Mouse (Mus musculus) heart, embryonic 11.5 days (tissue): Measurements from ENCODE around the gene Ccdc90b. TPM values are rescaled to one million over a fixed set of nuclear protein-coding genes. Genes with fewer than 3 reads are reported as not detected.

Source experiments
- ATAC-seq: fragments of 200-750 bp; cut with Nextera tagmentation; replicated peaks from 2 replicates; pipeline ENCODE4 v1.8.0; 2017; ENCODE audit warnings: moderate library complexity; ENCODE audit not compliant: insufficient number of reproducible peaks, low FRiP score, low TSS enrichment
- H3K27ac ChIP-seq: fragments of 300-500 bp; sonication (generic); 2 replicates; pipeline ENCODE4 v1.5.1; 2014; ENCODE audit warnings: mild to moderate bottlenecking, low read depth, low read length
- H3K27me3 ChIP-seq: fragments of 300-500 bp; sonication (generic); 2 replicates; pipeline ENCODE4 v1.6.1; 2014; ENCODE audit warnings: mild to moderate bottlenecking, low read length, mixed read lengths; ENCODE audit not compliant: control insufficient read depth, insufficient read depth
- H3K36me3 ChIP-seq: fragments of 300-500 bp; sonication (generic); 2 replicates; pipeline ENCODE4 v1.6.1; 2014; ENCODE audit warnings: mild to moderate bottlenecking, low read length, moderate library complexity, mixed read lengths; ENCODE audit not compliant: control insufficient read depth, insufficient read depth
- H3K4me1 ChIP-seq: fragments of 300-500 bp; sonication (generic); 2 replicates; pipeline ENCODE4 v1.6.1; 2014; ENCODE audit warnings: low read length; ENCODE audit not compliant: control insufficient read depth, insufficient read depth
- H3K4me2 ChIP-seq: fragments of 300-500 bp; sonication (generic); 2 replicates; pipeline ENCODE4 v1.6.1; 2014; ENCODE audit warnings: mild to moderate bottlenecking, moderate library complexity
- H3K4me3 ChIP-seq: fragments of 300-500 bp; sonication (generic); 2 replicates; pipeline ENCODE4 v1.5.1; 2014; ENCODE audit warnings: low read depth, low read length
- H3K9ac ChIP-seq: fragments of 300-500 bp; sonication (generic); 2 replicates; pipeline ENCODE4 v1.6.1; 2014; ENCODE audit warnings: mild to moderate bottlenecking, low read depth, low read length, moderate library complexity
- H3K9me3 ChIP-seq: fragments of 300-500 bp; sonication (generic); replicated peaks from 2 replicates; pipeline ENCODE4 v1.6.1; 2016; ENCODE audit warnings: low read length; ENCODE audit not compliant: control insufficient read depth
- WGBS: fragments of 180-500 bp; shearing (Covaris S2); extraction: QIAGEN DNeasy Blood & Tissue Kit; methylation state at CpG from one replicate; pipeline ENCODE4 v1.1.7; 2014; ENCODE audit not compliant: insufficient replicate concordance; 5-methylcytosine and 5-hydroxymethylcytosine counted together
- polyA plus RNA-seq: library from polyadenylated mRNA; unstranded; fragments of >200 nt; fragmentation: Nextera tagmentation; extraction: Ambion mirVana; gene quantifications from 2 replicates; pipeline ENCODE4 v1.2.1, GENCODE M21; 2014

Gene Ccdc90b
- polyA plus RNA-seq, 1 experiment from 2014 or later: 49.8 TPM

GRCm38 (mm10) chr7:92630167-92630566 lies 69.2 kb downstream of the Ccdc90b start:
- no peaks in the 10 kb centered on the region for H3K9me3 ChIP-seq
- no peaks in the 10 kb centered on the region for H3K4me1 ChIP-seq
- no peak overlapping the region for H3K27ac ChIP-seq
- no peak overlapping the region for H3K4me3 ChIP-seq
- H3K4me2 ChIP-seq: no peak overlapping the region
- no peaks in the 10 kb centered on the region for H3K36me3 ChIP-seq
- no peaks in the 10 kb centered on the region for H3K27me3 ChIP-seq
- H3K9ac ChIP-seq: no peak overlapping the region
- ATAC-seq: no peak
- WGBS: 49% methylated on average over 2 of the region's 2 CpGs

Other genes starting within 250 kb of the Ccdc90b start
- gene Ankrd42, start 76.0 kb downstream of the Ccdc90b start, polyA plus RNA-seq: 3.9 and 4.4 TPM in 2 replicates
- gene Pcf11, start 108.8 kb downstream of the Ccdc90b start, polyA plus RNA-seq: 14.1 and 15.7 TPM in 2 replicates
- 8.3 and 8.9 TPM in 2 replicates for gene Rab30, start 180.5 kb downstream of the Ccdc90b start, polyA plus RNA-seq